Mouse (Mus musculus): Measurements from ENCODE around the gene Etl4. TPM values are rescaled to one million over a fixed set of nuclear protein-coding genes. Genes with fewer than 3 reads are reported as not detected.

Gene Etl4
- total and polyA plus RNA-seq, 3 experiments, result not detected

- H3K4me3 ChIP-seq (ENCODE audit: control insufficient read depth in 1 of 2, insufficient read depth in 1 of 2, low read depth in 2 of 2, low read length in 2 of 2), result no peak overlapping the region
- H3K27ac ChIP-seq (ENCODE audit: control insufficient read depth, low read depth, low read length), result no peak overlapping the region
- H3K36me3 ChIP-seq (ENCODE audit: control insufficient read depth in 1 of 2, insufficient read depth in 2 of 2, low read length in 2 of 2), result no peaks in the 10 kb centered on the region
- H3K27me3 ChIP-seq (ENCODE audit: control insufficient read depth in 1 of 2, insufficient read depth in 2 of 2, low read length in 2 of 2), result no peaks in the 10 kb centered on the region
- DNase-seq (ENCODE audit: low read depth, low spot score), result no peak
- no peaks in the 10 kb centered on the region for H3K4me1 ChIP-seq (ENCODE audit: control insufficient read depth in 1 of 2, insufficient read depth in 2 of 2, low read length in 2 of 2)
- H3K9me3 ChIP-seq (replicated peaks; ENCODE audit: insufficient read depth, low read length), result no peaks in the 10 kb centered on the region
- no peaks in the 10 kb centered on the region for H3K79me2 ChIP-seq (ENCODE audit: control insufficient read depth, insufficient read depth, low read length, poor library complexity)
- TF ChIP-seq ZC3H11A (IDR thresholded peaks at IDR 0.05; ENCODE audit: low read depth, low read length) (no peak), GABPA (IDR thresholded peaks at IDR 0.05; ENCODE audit: low read depth, low read length) (no peak), TBP (IDR thresholded peaks at IDR 0.05; ENCODE audit: low read depth, low read length) (no peak), ZMIZ1 (IDR thresholded peaks at IDR 0.05; ENCODE audit: low read depth, low read length) (no peak), UBTF (IDR thresholded peaks at IDR 0.05; ENCODE audit: borderline replicate concordance, insufficient read depth, low read depth, low read length) (no peak), MAFK (IDR thresholded peaks at IDR 0.05; ENCODE audit: borderline replicate concordance, low read depth, low read length) (no peak), TCF12 (IDR thresholded peaks at IDR 0.05; ENCODE audit: low read depth, low read length) (no peak), ZNF384 (IDR thresholded peaks at IDR 0.05; ENCODE audit: low read depth, low read length) (no peak), SMC3 (IDR thresholded peaks at IDR 0.05; ENCODE audit: low read depth, low read length) (no peak), POLR2AphosphoS2 (IDR thresholded peaks at IDR 0.05; ENCODE audit: low read length) (no peak), RCOR1 (IDR thresholded peaks at IDR 0.05; ENCODE audit: low read depth, low read length) (no peak)
- H3K9ac ChIP-seq (ENCODE audit: control insufficient read depth, low read depth, low read length, poor library complexity, severe bottlenecking), result no peak overlapping the region
These were observed 35.6 kb downstream of the Etl4 start for GRCm38 (mm10) chr2:19945205-19945604.

GRCm38 (mm10) chr2:19953028-19953427 lies 43.4 kb downstream of the Etl4 start:
- no peaks in the 10 kb centered on the region for H3K27me3 ChIP-seq (ENCODE audit: control insufficient read depth in 1 of 2, insufficient read depth in 2 of 2, low read length in 2 of 2)
- TF ChIP-seq TBP (IDR thresholded peaks at IDR 0.05; ENCODE audit: low read depth, low read length) (no peak), MYC (IDR thresholded peaks at IDR 0.05; ENCODE audit: low read depth, low read length) (no peak), BHLHE40 (IDR thresholded peaks at IDR 0.05; ENCODE audit: borderline replicate concordance, low read depth, low read length) (no peak), RAD21 (IDR thresholded peaks at IDR 0.05; ENCODE audit: low read depth, low read length) (no peak)
- H3K9me3 ChIP-seq (replicated peaks; ENCODE audit: insufficient read depth, low read length), result no peaks in the 10 kb centered on the region
- H3K27ac ChIP-seq (ENCODE audit: control insufficient read depth, low read depth, low read length), result no peak overlapping the region
- no peak overlapping the region for H3K4me3 ChIP-seq (ENCODE audit: control insufficient read depth in 1 of 2, insufficient read depth in 1 of 2, low read depth in 2 of 2, low read length in 2 of 2)
- no peak for DNase-seq (ENCODE audit: low read depth, low spot score)
- H3K36me3 ChIP-seq (ENCODE audit: control insufficient read depth in 1 of 2, insufficient read depth in 2 of 2, low read length in 2 of 2), result no peaks in the 10 kb centered on the region
- no peak overlapping the region for H3K9ac ChIP-seq (ENCODE audit: control insufficient read depth, low read depth, low read length, poor library complexity, severe bottlenecking)
- no peaks in the 10 kb centered on the region for H3K79me2 ChIP-seq (ENCODE audit: control insufficient read depth, insufficient read depth, low read length, poor library complexity)
- no peaks in the 10 kb centered on the region for H3K4me1 ChIP-seq (ENCODE audit: control insufficient read depth in 1 of 2, insufficient read depth in 2 of 2, low read length in 2 of 2)

DNA sequence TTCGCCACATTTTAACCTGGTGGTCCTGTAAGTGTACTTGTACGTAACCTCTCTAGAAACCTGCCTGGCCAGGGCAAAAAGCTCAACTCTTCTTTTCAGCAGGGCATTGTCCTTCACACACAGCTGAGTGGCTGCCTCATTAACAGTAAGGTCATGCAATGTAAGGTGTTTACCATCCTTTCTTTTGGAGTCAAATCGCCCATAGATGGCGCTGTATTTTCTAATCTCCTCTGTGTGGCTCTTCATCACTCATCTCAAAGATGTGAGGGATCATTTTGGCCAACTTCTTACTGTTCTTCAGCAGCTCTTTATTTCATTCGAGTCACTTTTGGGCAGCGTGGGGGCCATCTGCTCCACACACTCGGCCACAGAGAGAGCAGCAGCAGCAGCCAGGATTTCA lies 56.9 kb downstream of the Etl4 start:
- Histone ChIP-seq H3K9me3 (replicated peaks; ENCODE audit: insufficient read depth, low read length) (no peaks in the 10 kb centered on the region), H3K36me3 (ENCODE audit: control insufficient read depth in 1 of 2, insufficient read depth in 2 of 2, low read length in 2 of 2) (no peaks in the 10 kb centered on the region), H3K27ac (ENCODE audit: control insufficient read depth, low read depth, low read length) (no peak overlapping the region), H3K9ac (ENCODE audit: control insufficient read depth, low read depth, low read length, poor library complexity, severe bottlenecking) (no peak overlapping the region), H3K27me3 (ENCODE audit: control insufficient read depth in 1 of 2, insufficient read depth in 2 of 2, low read length in 2 of 2) (no peaks in the 10 kb centered on the region), H3K79me2 (ENCODE audit: control insufficient read depth, insufficient read depth, low read length, poor library complexity) (no peaks in the 10 kb centered on the region), H3K4me1 (ENCODE audit: control insufficient read depth in 1 of 2, insufficient read depth in 2 of 2, low read length in 2 of 2) (no peaks in the 10 kb centered on the region), H3K4me3 (ENCODE audit: control insufficient read depth in 1 of 2, insufficient read depth in 1 of 2, low read depth in 2 of 2, low read length in 2 of 2) (no peak overlapping the region)
- TF ChIP-seq MEF2A (IDR thresholded peaks at IDR 0.05; ENCODE audit: extremely low read depth, insufficient replicate concordance, low read depth, low read length, poor library complexity, severe bottlenecking) (no peak), CTCF (IDR thresholded peaks at IDR 0.05 in 2 of 3, conservative IDR thresholded peaks at IDR 0.05 in 1 of 3; ENCODE audit: control insufficient read depth in 1 of 3, insufficient read depth in 1 of 3, low read depth in 2 of 3, low read length in 3 of 3, poor library complexity in 1 of 3, severe bottlenecking in 1 of 3) (no peak), TCF12 (IDR thresholded peaks at IDR 0.05; ENCODE audit: low read depth, low read length) (no peak), NELFE (IDR thresholded peaks at IDR 0.05; ENCODE audit: low read depth, low read length) (no peak), EP300 (IDR thresholded peaks at IDR 0.05; ENCODE audit: low read depth in 1 of 2, low read length in 2 of 2) (no peak), MAZ (IDR thresholded peaks at IDR 0.05; ENCODE audit: low read depth, low read length) (no peak), POLR2AphosphoS5 (IDR thresholded peaks at IDR 0.05; ENCODE audit: borderline replicate concordance, low read depth, low read length) (no peak)
- no peak for DNase-seq (ENCODE audit: low read depth, low spot score)
